Mouse (Mus musculus) brain, embryonic 18.5 days (tissue): ENCODE data around the gene Gm2115.

Experiments used
- DNase-seq: peaks from one replicate; pipeline ENCODE4 v3.0.0-alpha.2; 2012; ENCODE audit warnings: low read depth, low spot score

Gene Gm2115

GRCm38 (mm10) chr7:84528796-84529533, at the start of gene Gm2115:
Gene Gm2115, plus strand, starts transcription at chr7:84528954.
- no peak for DNase-seq

GRCm38 (mm10) chr7:84483447-84484407, 45.0 kb upstream of the Gm2115 start:
- no peak for DNase-seq

GRCm38 (mm10) chr7:84486485-84486884, 42.3 kb upstream of the Gm2115 start:
- DNase-seq: no peak

GRCm38 (mm10) chr7:84503163-84503562, 25.6 kb upstream of the Gm2115 start:
- DNase-seq: no peak

- no peak for DNase-seq
These were observed 10.1 kb upstream of the Gm2115 start for GRCm38 (mm10) chr7:84518533-84519198.

- DNase-seq: no peak
These were observed 7.4 kb upstream of the Gm2115 start for GRCm38 (mm10) chr7:84521329-84521728.

DNA sequence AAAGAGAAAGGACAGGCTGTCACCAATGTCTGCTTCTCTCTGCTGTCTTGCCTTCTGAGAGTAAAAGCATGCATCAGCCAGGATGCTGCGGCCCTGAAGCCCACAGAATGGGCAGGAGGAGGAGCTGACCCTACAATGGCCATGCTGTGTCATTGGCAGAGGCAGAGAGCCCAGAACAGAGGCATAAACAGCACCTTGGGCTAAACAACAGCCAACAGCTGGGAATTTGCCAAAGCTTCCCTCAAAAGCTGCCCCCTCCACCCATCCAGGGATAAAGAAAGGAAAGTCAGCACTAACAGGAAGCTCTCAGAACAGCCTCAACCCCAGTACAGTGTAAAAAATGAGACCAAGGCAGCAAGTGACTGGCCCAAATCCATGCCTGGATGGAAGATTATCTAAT, 6.3 kb upstream of the Gm2115 start:
- DNase-seq: no peak

DNA sequence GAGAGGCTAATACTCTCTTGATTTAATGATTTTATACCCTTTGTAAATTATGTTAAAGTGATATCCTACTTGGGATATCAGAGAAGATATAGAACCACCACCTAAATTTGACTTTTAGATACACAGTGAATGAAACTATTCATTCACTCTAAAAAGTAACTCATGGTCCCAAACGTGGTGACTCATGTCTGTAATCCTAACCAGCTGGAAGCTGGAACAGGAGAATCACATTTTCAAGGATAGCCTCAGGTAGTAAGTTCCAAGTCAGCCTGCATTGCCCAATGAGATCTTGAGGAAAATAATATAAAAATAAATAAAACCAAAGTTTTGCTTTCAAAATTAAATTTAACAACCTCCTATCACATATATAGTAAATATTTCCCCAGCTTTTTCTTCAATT, 2.6 kb upstream of the Gm2115 start:
- no peak for DNase-seq

DNA sequence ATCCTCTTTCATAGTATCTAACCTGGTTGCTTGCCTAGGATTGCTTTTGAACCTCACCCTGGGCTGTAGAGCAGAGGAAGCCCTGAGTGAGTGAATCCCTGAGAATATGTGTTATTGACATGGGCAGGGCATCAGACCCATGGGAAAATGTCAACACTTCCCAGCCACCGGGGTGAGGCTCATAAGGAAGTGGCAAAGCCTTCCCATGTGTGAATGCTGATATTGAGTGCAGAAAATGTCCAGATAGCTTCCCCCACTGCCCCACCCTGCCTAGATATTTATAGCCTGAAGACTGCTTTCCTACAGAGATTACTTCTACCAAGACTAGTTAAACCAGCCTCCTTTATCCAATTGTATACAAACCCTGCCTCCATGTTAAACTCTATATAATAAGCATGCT, 4.0 kb downstream of the Gm2115 start:
- no peak for DNase-seq

DNA sequence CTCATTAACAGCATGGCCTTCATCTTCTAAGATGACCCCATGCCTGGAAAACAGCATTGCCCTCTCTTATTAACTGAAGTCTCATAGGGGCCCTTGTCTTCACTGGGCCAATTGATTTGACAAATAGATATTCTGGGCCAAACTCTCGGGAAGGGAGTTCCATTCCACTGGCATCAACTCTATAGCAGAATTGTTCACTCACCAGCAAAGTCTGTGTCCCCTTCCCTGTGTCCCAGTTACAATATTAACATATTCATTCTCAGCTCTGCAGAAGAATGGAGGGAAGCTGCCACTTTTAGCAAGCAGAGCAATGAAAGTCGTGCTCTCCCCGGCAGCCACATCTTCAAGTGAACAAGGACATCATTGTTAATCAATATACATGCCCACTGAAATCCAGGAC, 5.9 kb downstream of the Gm2115 start:
- no peak for DNase-seq

DNA sequence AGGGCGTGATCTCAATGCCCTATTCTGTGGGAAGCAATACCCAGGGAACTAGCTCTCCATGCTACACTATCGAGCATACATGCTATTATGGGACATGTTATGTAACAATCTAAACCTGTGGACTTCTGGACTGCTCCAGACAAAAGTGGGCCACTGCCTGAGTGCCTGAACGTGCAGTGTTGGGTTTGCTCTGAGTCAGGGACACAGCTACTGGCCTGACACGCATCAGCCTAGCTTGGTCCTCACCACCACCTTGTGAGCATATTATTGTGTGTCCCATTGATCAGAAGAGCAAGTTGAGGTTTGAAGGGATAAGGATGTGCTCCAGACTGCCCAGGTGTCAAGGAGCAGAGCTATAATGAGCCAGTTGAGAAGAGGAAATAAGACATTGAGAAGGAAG, 16.2 kb downstream of the Gm2115 start:
- DNase-seq: no peak

- DNase-seq: no peak
These were observed 17.9 kb downstream of the Gm2115 start for GRCm38 (mm10) chr7:84546667-84547066.

DNA sequence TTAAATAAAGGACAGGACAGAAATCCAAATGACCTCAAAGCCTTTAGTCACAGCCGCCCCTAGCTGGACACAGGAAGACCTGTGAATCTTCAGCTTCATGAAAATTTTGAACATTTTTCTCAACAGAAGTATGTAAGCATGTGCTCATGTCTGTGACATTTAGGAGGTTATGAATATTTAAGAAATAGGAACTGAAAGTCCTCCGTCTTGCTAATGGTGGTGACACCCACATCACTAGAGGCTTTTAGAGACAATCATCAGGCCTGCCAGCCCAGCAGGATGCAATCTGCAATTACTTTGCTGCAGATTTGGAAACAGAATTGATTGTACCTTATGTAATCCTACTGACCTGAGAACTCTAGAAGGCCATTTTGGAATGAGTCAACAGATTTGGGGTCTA, 22.7 kb downstream of the Gm2115 start:
- DNase-seq: no peak

- DNase-seq: no peak
These were observed 26.5 kb downstream of the Gm2115 start for GRCm38 (mm10) chr7:84555294-84555693.

DNA sequence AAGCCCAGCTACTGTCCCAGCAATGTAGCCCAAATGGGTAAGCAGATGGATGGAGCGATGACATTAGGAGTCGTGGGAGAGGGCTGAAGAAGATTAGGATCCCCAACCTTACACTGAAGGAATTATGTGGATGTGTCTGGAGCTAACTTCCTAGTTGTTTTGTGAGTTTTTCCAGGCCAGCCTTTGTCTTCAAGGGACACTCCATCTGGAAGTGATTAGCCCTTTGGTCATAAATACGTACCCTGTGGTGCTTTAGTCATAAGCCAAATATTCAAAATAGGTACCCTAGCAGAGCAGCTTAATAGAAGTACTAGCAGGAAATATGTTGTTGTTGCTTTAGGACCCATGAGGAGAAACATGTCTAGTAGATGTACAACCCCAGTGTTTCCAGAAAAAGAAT, 28.6 kb downstream of the Gm2115 start:
- DNase-seq: no peak

GRCm38 (mm10) chr7:84560500-84560899, 31.7 kb downstream of the Gm2115 start:
- no peak for DNase-seq

DNA sequence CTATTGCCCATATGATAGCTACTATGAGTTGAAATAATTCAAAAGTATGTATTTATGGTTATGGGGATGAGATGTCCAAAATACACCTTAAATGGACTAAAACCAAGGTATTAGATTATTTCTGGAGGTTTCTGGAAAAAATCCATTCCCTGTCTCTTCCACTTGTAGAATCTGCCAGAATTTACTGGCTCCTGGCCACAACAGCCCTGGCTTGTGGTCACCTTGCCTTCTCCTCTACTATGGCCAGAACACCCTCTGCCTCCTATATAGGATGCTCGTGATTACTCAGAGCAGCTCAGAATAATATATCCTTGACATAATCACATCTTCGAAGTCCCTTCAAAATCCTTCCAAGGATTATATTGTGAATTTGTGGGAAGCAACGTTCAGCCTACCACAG, 35.5 kb downstream of the Gm2115 start:
- no peak for DNase-seq

GRCm38 (mm10) chr7:84566200-84566599, 37.4 kb downstream of the Gm2115 start:
- DNase-seq: no peak

DNA sequence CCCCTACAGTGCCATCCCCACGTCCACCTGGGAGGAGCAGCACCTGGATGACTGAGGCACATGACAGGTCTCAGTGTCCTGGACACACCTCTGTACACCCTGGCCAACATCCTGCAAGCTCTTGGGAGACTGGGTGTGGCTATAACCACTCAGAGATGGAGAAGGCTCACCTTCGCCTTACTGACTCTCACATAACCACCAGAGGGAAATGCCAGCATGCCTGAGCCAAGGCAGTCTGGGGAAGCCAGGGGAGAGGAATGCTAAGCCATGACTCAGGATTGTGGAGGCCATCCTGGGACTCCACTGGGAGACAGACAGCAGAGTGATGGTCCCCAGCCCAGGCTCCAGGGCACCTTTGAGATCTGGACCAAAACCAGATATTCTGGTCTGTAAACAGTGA, 48.3 kb downstream of the Gm2115 start:
- DNase-seq: no peak

DNA sequence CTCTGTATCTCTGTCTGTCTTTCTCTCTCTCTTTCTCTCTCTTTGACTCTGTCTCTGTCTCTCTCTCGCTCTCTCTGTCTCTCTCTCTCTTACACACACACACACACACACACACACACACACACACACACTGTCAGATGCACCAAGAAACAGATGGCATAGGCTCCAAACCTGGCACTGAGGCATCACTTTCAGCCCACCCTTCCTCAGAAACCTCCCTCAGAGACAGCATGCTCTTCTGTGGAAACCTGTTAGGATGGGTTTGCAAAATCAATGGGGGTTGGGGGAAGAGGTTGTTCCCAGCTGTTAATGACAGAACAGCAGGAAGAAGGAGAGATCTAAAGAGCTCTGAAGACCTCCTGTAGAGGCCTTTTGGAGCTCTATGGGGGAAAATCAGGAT, 50.1 kb downstream of the Gm2115 start:
- DNase-seq: no peak

DNA sequence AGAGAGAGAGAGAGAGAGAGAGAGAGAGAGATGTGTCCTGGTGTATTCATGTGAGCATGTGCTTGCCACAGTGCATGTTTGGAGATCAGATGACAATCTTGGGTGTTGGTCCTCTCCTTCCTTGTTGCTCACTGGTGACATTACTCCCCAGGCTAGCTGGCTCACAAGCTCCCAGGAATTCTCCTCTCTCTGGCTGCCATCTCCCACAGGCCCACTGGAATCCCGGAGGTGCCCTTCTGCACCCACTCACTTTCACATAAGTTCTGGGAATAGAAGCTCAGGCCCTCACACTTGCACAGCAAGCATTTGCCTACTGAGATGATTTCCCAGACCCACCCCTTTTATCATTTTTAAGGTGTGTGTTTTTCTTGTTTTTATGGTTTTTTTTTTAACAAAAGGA, 51.0 kb downstream of the Gm2115 start:
- no peak for DNase-seq

GRCm38 (mm10) chr7:84585086-84585485, 56.3 kb downstream of the Gm2115 start:
- no peak for DNase-seq
